Mouse (Mus musculus): ENCODE measurements at regions not wholly inside any gene's neighbourhood (a gene's known extent, or its start where the extent isn't known, plus 50 kb on each side); places are given as distances from the start of the nearest gene placed in this dataset.

- H3K79me2 ChIP-seq (ENCODE audit: inconsistent target): no peaks in the 10 kb centered on the region
- no peaks in the 10 kb centered on the region for H3K36me3 ChIP-seq (ENCODE audit: inconsistent target)
- H3K4me3 ChIP-seq (ENCODE audit: inconsistent target): no peak overlapping the region
- no peak overlapping the region for H3K27ac ChIP-seq
Observed at GRCm38 (mm10) chr6:103335683-103336082, 174.7 kb upstream of the Chl1 start.

- Histone ChIP-seq H3K27ac (peak overlapping the region; percentile 15; the same call in 1 of the 2 replicates), H3K79me2 (ENCODE audit: inconsistent target) (no peaks in the 10 kb centered on the region), H3K36me3 (ENCODE audit: inconsistent target) (no peaks in the 10 kb centered on the region), H3K4me3 (ENCODE audit: inconsistent target) (no peak overlapping the region)
- 6% methylated on average over 7 of the region's 7 CpGs for WGBS (ENCODE audit: missing documents)
Observed at GRCm38 (mm10) chr6:103339961-103340732, 170.2 kb upstream of the Chl1 start.

- H3K27ac ChIP-seq: no peak overlapping the region
- H3K4me3 ChIP-seq (ENCODE audit: inconsistent target): no peak overlapping the region
- H3K79me2 ChIP-seq (ENCODE audit: inconsistent target): no peaks in the 10 kb centered on the region
- H3K36me3 ChIP-seq (ENCODE audit: inconsistent target): no peaks in the 10 kb centered on the region
- WGBS (ENCODE audit: missing documents): 98% methylated on average over 5 of the region's 5 CpGs
Observed at GRCm38 (mm10) chr6:103343515-103343914, 166.9 kb upstream of the Chl1 start.

- Histone ChIP-seq H3K4me3 (ENCODE audit: inconsistent target) (no peak overlapping the region), H3K36me3 (ENCODE audit: inconsistent target) (no peaks in the 10 kb centered on the region), H3K79me2 (ENCODE audit: inconsistent target) (no peaks in the 10 kb centered on the region), H3K27ac (no peak overlapping the region)
- 11% methylated on average over 2 of the region's 2 CpGs for WGBS (ENCODE audit: missing documents)
Observed at GRCm38 (mm10) chr6:103344413-103344812, 166.0 kb upstream of the Chl1 start.

GRCm38 (mm10) chr6:103345195-103345594 lies 165.2 kb upstream of the Chl1 start:
- no peak overlapping the region for H3K27ac ChIP-seq
- no peaks in the 10 kb centered on the region for H3K36me3 ChIP-seq (ENCODE audit: inconsistent target)
- H3K4me3 ChIP-seq (ENCODE audit: inconsistent target): no peak overlapping the region
- 59% methylated on average over 3 of the region's 3 CpGs for WGBS (ENCODE audit: missing documents)
- no peaks in the 10 kb centered on the region for H3K79me2 ChIP-seq (ENCODE audit: inconsistent target)

GRCm38 (mm10) chr6:103352405-103353124 lies 157.8 kb upstream of the Chl1 start:
- WGBS (ENCODE audit: missing documents): 76% methylated on average over 3 of the region's 3 CpGs
- Histone ChIP-seq H3K4me3 (ENCODE audit: inconsistent target) (no peak overlapping the region), H3K36me3 (ENCODE audit: inconsistent target) (no peaks in the 10 kb centered on the region), H3K27ac (no peak overlapping the region), H3K79me2 (ENCODE audit: inconsistent target) (no peaks in the 10 kb centered on the region)

- Histone ChIP-seq H3K4me3 (ENCODE audit: inconsistent target) (no peak overlapping the region), H3K27ac (no peak overlapping the region), H3K79me2 (ENCODE audit: inconsistent target) (no peaks in the 10 kb centered on the region), H3K36me3 (ENCODE audit: inconsistent target) (no peaks in the 10 kb centered on the region)
- 86% methylated on average over 1 of the region's 1 CpGs for WGBS (ENCODE audit: missing documents)
Observed at GRCm38 (mm10) chr6:103353346-103353745, 157.0 kb upstream of the Chl1 start.

GRCm38 (mm10) chr6:103366782-103367491 lies 143.4 kb upstream of the Chl1 start:
- Histone ChIP-seq H3K79me2 (ENCODE audit: inconsistent target) (no peaks in the 10 kb centered on the region), H3K36me3 (ENCODE audit: inconsistent target) (no peaks in the 10 kb centered on the region), H3K27ac (no peak overlapping the region), H3K4me3 (ENCODE audit: inconsistent target) (no peak overlapping the region)
- WGBS (ENCODE audit: missing documents): 48% methylated on average over 2 of the region's 2 CpGs

- H3K79me2 ChIP-seq (ENCODE audit: inconsistent target): no peaks in the 10 kb centered on the region
- WGBS (ENCODE audit: missing documents): 91% methylated on average over 7 of the region's 7 CpGs
- no peak overlapping the region for H3K27ac ChIP-seq
- no peaks in the 10 kb centered on the region for H3K36me3 ChIP-seq (ENCODE audit: inconsistent target)
- no peak overlapping the region for H3K4me3 ChIP-seq (ENCODE audit: inconsistent target)
Observed at GRCm38 (mm10) chr6:103374956-103375355, 135.4 kb upstream of the Chl1 start.

GRCm38 (mm10) chr6:103377277-103377676 lies 133.1 kb upstream of the Chl1 start:
- H3K36me3 ChIP-seq (ENCODE audit: inconsistent target): no peaks in the 10 kb centered on the region
- H3K4me3 ChIP-seq (ENCODE audit: inconsistent target): no peak overlapping the region
- no peaks in the 10 kb centered on the region for H3K79me2 ChIP-seq (ENCODE audit: inconsistent target)
- no peak overlapping the region for H3K27ac ChIP-seq
- WGBS (ENCODE audit: missing documents): 93% methylated on average over 1 of the region's 1 CpGs

GRCm38 (mm10) chr6:103378047-103378446 lies 132.3 kb upstream of the Chl1 start:
- Histone ChIP-seq H3K4me3 (ENCODE audit: inconsistent target) (no peak overlapping the region), H3K27ac (no peak overlapping the region), H3K36me3 (ENCODE audit: inconsistent target) (no peaks in the 10 kb centered on the region), H3K79me2 (ENCODE audit: inconsistent target) (no peaks in the 10 kb centered on the region)

GRCm38 (mm10) chr6:103381030-103381429 lies 129.4 kb upstream of the Chl1 start:
- Histone ChIP-seq H3K36me3 (ENCODE audit: inconsistent target) (no peaks in the 10 kb centered on the region), H3K4me3 (ENCODE audit: inconsistent target) (no peak overlapping the region), H3K79me2 (ENCODE audit: inconsistent target) (no peaks in the 10 kb centered on the region), H3K27ac (no peak overlapping the region)
- WGBS (ENCODE audit: missing documents): 100% methylated on average over 1 of the region's 1 CpGs

- H3K27ac ChIP-seq: no peak overlapping the region
- no peak overlapping the region for H3K4me3 ChIP-seq (ENCODE audit: inconsistent target)
- WGBS (ENCODE audit: missing documents): 96% methylated on average over 2 of the region's 2 CpGs
- H3K36me3 ChIP-seq (ENCODE audit: inconsistent target): no peaks in the 10 kb centered on the region
- H3K79me2 ChIP-seq (ENCODE audit: inconsistent target): no peaks in the 10 kb centered on the region
Observed at GRCm38 (mm10) chr6:103381930-103382329, 128.5 kb upstream of the Chl1 start.

GRCm38 (mm10) chr6:103386591-103386990 lies 123.8 kb upstream of the Chl1 start:
- no peaks in the 10 kb centered on the region for H3K36me3 ChIP-seq (ENCODE audit: inconsistent target)
- H3K4me3 ChIP-seq (ENCODE audit: inconsistent target): no peak overlapping the region
- WGBS (ENCODE audit: missing documents): 100% methylated on average over 4 of the region's 4 CpGs
- H3K79me2 ChIP-seq (ENCODE audit: inconsistent target): no peaks in the 10 kb centered on the region
- no peak overlapping the region for H3K27ac ChIP-seq

GRCm38 (mm10) chr6:103405961-103406360 lies 104.4 kb upstream of the Chl1 start:
- Histone ChIP-seq H3K27ac (no peak overlapping the region), H3K79me2 (ENCODE audit: inconsistent target) (no peaks in the 10 kb centered on the region), H3K36me3 (ENCODE audit: inconsistent target) (no peaks in the 10 kb centered on the region), H3K4me3 (ENCODE audit: inconsistent target) (no peak overlapping the region)
